8 mouse cellular contexts compared by ENCODE assay signal in genomic region chr12:79007126-79007753, GRCm38 (mm10). TPM values are rescaled to one million over a fixed set of nuclear protein-coding genes. Genes with fewer than 3 reads are reported as not detected.
DNase-seq lines count a peak whose midpoint lies in the region; ATAC-seq and TF ChIP-seq lines count a peak whose summit lies in the region.

Tmem229b (minus strand) TSS chr12:79007627.

- H3K4me2 ChIP-seq in forebrain, embryonic 15.5 days (replicated peaks) = peak within 1 kb of the TSS; percentile 84
- H3K4me2 ChIP-seq in hindbrain, embryonic 13.5 days = peak within 1 kb of the TSS; percentile 79

- no peaks in the 10 kb centered on the region for H3K9me3 ChIP-seq in MEL (replicated peaks; ENCODE audit: insufficient read depth, low read length)
- H3K9me3 ChIP-seq in forebrain, embryonic 15.5 days = no peaks in the 10 kb centered on the region
- H3K9me3 ChIP-seq in hindbrain, embryonic 13.5 days = no peaks in the 10 kb centered on the region

- DNase-seq in MEL (ENCODE audit: low read depth, low spot score) = peak; percentile 61
- DNase-seq in cerebellum, adult 11 months = peak; percentile 72
- DNase-seq in left cerebral cortex, adult 2 months (ENCODE audit: extremely low spot score in 1 of 2, low spot score in 2 of 2) = peak; percentile 63 to 65
- peak; percentile 68 to 71 for DNase-seq in lung, postnatal 4 days
- DNase-seq in right cerebral cortex, postnatal 14 days = peak; percentile 69
- no peak for DNase-seq in c-Kit-positive CD71-positive TER-119-positive erythroid progenitor cells, embryonic 14.5 days (ENCODE audit: low spot score)

- H3K9ac ChIP-seq in MEL (ENCODE audit: control insufficient read depth, low read depth, low read length, poor library complexity, severe bottlenecking) = peak within 1 kb of the TSS; percentile 91
- peak within 1 kb of the TSS; percentile 98 for H3K9ac ChIP-seq in forebrain, embryonic 15.5 days (replicated peaks)
- peak within 1 kb of the TSS; percentile 94 for H3K9ac ChIP-seq in hindbrain, embryonic 13.5 days

- TF ChIP-seq EP300 in MEL (IDR thresholded peaks at IDR 0.05; ENCODE audit: low read depth in 1 of 2, low read length in 2 of 2) = 0 out of 4 replicates have a peak, but pooled peaks of 1 of the 2 experiments have one; percentile 25

- H3K27me3 ChIP-seq in MEL (ENCODE audit: control insufficient read depth in 1 of 2, insufficient read depth in 2 of 2, low read length in 2 of 2) = no peaks in the 10 kb centered on the region
- H3K27me3 ChIP-seq in forebrain, embryonic 15.5 days = no peaks in the 10 kb centered on the region
- no peaks in the 10 kb centered on the region for H3K27me3 ChIP-seq in hindbrain, embryonic 13.5 days

- peaks cover 0 to 10% of the 10 kb centered on the region in 2 experiments; a peak in 2 of 4 replicates for H3K36me3 ChIP-seq in MEL (ENCODE audit: control insufficient read depth in 1 of 2, insufficient read depth in 2 of 2, low read length in 2 of 2)
- no peaks in the 10 kb centered on the region for H3K36me3 ChIP-seq in forebrain, embryonic 15.5 days
- no peaks in the 10 kb centered on the region for H3K36me3 ChIP-seq in hindbrain, embryonic 13.5 days

- peak; percentile 94 for ATAC-seq in forebrain, embryonic 15.5 days (replicated peaks)
- peak; percentile 94 for ATAC-seq in hindbrain, embryonic 13.5 days (ENCODE audit: low FRiP score)

- peak within 1 kb of the TSS; percentile 21; the same call in 1 of the 2 replicates for H3K27ac ChIP-seq in MEL (ENCODE audit: control insufficient read depth, low read depth, low read length)
- H3K27ac ChIP-seq in forebrain, embryonic 15.5 days (replicated peaks) = peak within 1 kb of the TSS; percentile 93
- peak within 1 kb of the TSS; percentile 94 for H3K27ac ChIP-seq in hindbrain, embryonic 13.5 days
- H3K27ac ChIP-seq in left cerebral cortex, adult 2 months = peak within 1 kb of the TSS; percentile 93

- WGBS in forebrain, embryonic 15.5 days = 1% methylated on average over 40 of the region's 49 CpGs
- 2% methylated on average over 43 of the region's 49 CpGs for WGBS in hindbrain, embryonic 13.5 days

- peak within 1 kb of the TSS; percentile 92 to 98 for H3K4me3 ChIP-seq in MEL (ENCODE audit: control insufficient read depth in 1 of 2, insufficient read depth in 1 of 2, low read depth in 2 of 2, low read length in 2 of 2)
- H3K4me3 ChIP-seq in forebrain, embryonic 15.5 days = peak within 1 kb of the TSS; percentile 100
- H3K4me3 ChIP-seq in hindbrain, embryonic 13.5 days = peak within 1 kb of the TSS; percentile 93
- H3K4me3 ChIP-seq in left cerebral cortex, adult 2 months = peak within 1 kb of the TSS; percentile 96

- intact Hi-C loops in left cerebral cortex, adult 2 months (cut with DNase I) = loop anchor here (2.0 to 5.0 kb wide), 2 partner anchors 80 to 84 kb away; partner anchors contain the start of gene Pigh

- peaks cover 4% of the 10 kb centered on the region; the same call in 1 of the 2 replicates for H3K79me2 ChIP-seq in MEL (ENCODE audit: control insufficient read depth, insufficient read depth, low read length, poor library complexity)

- no peak for TF ChIP-seq CTCF in MEL (IDR thresholded peaks at IDR 0.05 in 2 of 3, conservative IDR thresholded peaks at IDR 0.05 in 1 of 3; ENCODE audit: control insufficient read depth in 1 of 3, insufficient read depth in 1 of 3, low read depth in 2 of 3, low read length in 3 of 3, poor library complexity in 1 of 3, severe bottlenecking in 1 of 3)
- no peak; the same call in none of the 2 replicates for TF ChIP-seq CTCF in left cerebral cortex, adult 2 months (IDR thresholded peaks at IDR 0.05)

- TF ChIP-seq POLR2A in MEL (IDR thresholded peaks at IDR 0.05; ENCODE audit: control insufficient read depth in 1 of 2, insufficient read depth in 1 of 2, low read depth in 1 of 2, low read length in 2 of 2, poor library complexity in 1 of 2) = peak; percentile 45 to 64; a peak in 2 of 4 replicates

- peaks cover 2 to 15% of the 10 kb centered on the region in 2 experiments; a peak in 3 of 4 replicates for H3K4me1 ChIP-seq in MEL (ENCODE audit: control insufficient read depth in 1 of 2, insufficient read depth in 2 of 2, low read length in 2 of 2)
- peaks cover 25% of the 10 kb centered on the region for H3K4me1 ChIP-seq in forebrain, embryonic 15.5 days
- peaks cover 29% of the 10 kb centered on the region for H3K4me1 ChIP-seq in hindbrain, embryonic 13.5 days (replicated peaks)

- no peak for TF ChIP-seq RAD21 in MEL (IDR thresholded peaks at IDR 0.05; ENCODE audit: low read depth, low read length)

TF ChIP-seq in MEL, 35 proteins besides CTCF, POLR2A, EP300 and RAD21:
- 0 out of 2 replicates have a peak, but pooled peaks have one; percentile 28 for TF ChIP-seq TCF12 (IDR thresholded peaks at IDR 0.05; ENCODE audit: low read depth, low read length)
- peak; percentile 46; the same call in 1 of the 2 replicates for TF ChIP-seq SIN3A (IDR thresholded peaks at IDR 0.05; ENCODE audit: low read length)
- TF ChIP-seq UBTF (IDR thresholded peaks at IDR 0.05; ENCODE audit: borderline replicate concordance, insufficient read depth, low read depth, low read length) = no peak
- TF ChIP-seq NRF1 (IDR thresholded peaks at IDR 0.05; ENCODE audit: insufficient read depth, low read depth, low read length, poor library complexity, severe bottlenecking) = 0 out of 2 replicates have a peak, but pooled peaks have one; percentile 31
- no peak for TF ChIP-seq TBP (IDR thresholded peaks at IDR 0.05; ENCODE audit: low read depth, low read length)
- peak; percentile 43 for TF ChIP-seq NELFE (IDR thresholded peaks at IDR 0.05; ENCODE audit: low read depth, low read length)
- TF ChIP-seq ZC3H11A (IDR thresholded peaks at IDR 0.05; ENCODE audit: low read depth, low read length) = no peak
- no peak for TF ChIP-seq GABPA (IDR thresholded peaks at IDR 0.05; ENCODE audit: low read depth, low read length)
- TF ChIP-seq BHLHE40 (IDR thresholded peaks at IDR 0.05; ENCODE audit: borderline replicate concordance, low read depth, low read length) = no peak
- TF ChIP-seq ZMIZ1 (IDR thresholded peaks at IDR 0.05; ENCODE audit: low read depth, low read length) = 0 out of 2 replicates have a peak, but pooled peaks have one; percentile 39
- TF ChIP-seq MYC (IDR thresholded peaks at IDR 0.05; ENCODE audit: low read depth, low read length) = 0 out of 2 replicates have a peak, but pooled peaks have one; percentile 24
- TF ChIP-seq ETS1 (IDR thresholded peaks at IDR 0.05; ENCODE audit: low read depth, low read length) = no peak
- no peak for TF ChIP-seq MEF2A (IDR thresholded peaks at IDR 0.05; ENCODE audit: extremely low read depth, insufficient replicate concordance, low read depth, low read length, poor library complexity, severe bottlenecking)
- no peak for TF ChIP-seq ZNF384 (IDR thresholded peaks at IDR 0.05; ENCODE audit: low read depth, low read length)

RNA-seq across cellular contexts. Expression of gene Tmem229b, which starts in this region (rescaled TPM):
- total RNA-seq in MEL (2012; rRNA removed) = 13.5 and 13.8 TPM in 2 replicates
- polyA plus RNA-seq in MEL (2012; ENCODE audit: insufficient read depth in 1 of 2, insufficient read length in 2 of 2, low read depth in 1 of 2, low replicate concordance in 2 of 2, missing spikeins in 1 of 2) = 10 to 100 TPM in 1 of 2 experiments, not detected in 1; 20.5 TPM
- polyA plus RNA-seq in forebrain, embryonic 15.5 days (2015; fragmentation: Nextera tagmentation; extraction: Ambion mirVana) = 55.1 and 58.6 TPM in 2 replicates
- polyA plus RNA-seq in hindbrain, embryonic 13.5 days (2015; fragmentation: Nextera tagmentation; extraction: Ambion mirVana) = 44.1 and 49.8 TPM in 2 replicates
- 10 to 100 TPM; 24.7 to 33.1 TPM for total RNA-seq in left cerebral cortex, adult 2 months (2021)

Comparison
In these comparisons a context has a peak if more than half of its experiments do, and no peak if none do; other contexts are left out.
1. H3K27ac ChIP-seq: peak in every context shown above with its lines; median percentile 94 in hindbrain, embryonic 13.5 days; 93 in forebrain, embryonic 15.5 days; 93 in left cerebral cortex, adult 2 months; 21 in MEL.